Mouse (Mus musculus) small intestine, adult 2 months (tissue): Measurements from ENCODE around the gene Galk1.

ENCODE experiments used
- CTCF ChIP-seq: fragments of 200-500 bp; IDR thresholded peaks from 2 replicates; pipeline ENCODE4 v1.5.1; 2012; ENCODE audit warnings: low read depth, mild to moderate bottlenecking, control low read depth, inconsistent platforms, low read length, moderate library complexity, mixed read lengths; ENCODE audit not compliant: insufficient replicate concordance, insufficient read length; ENCODE audit errors: extremely low read depth
- POLR2A ChIP-seq: fragments of 200-500 bp; IDR thresholded peaks from 2 replicates; pipeline ENCODE4 v1.6.1; 2012; ENCODE audit warnings: low read depth, mild to moderate bottlenecking, control low read depth, inconsistent platforms, low read length, moderate library complexity

GRCm38 (mm10) chr11:116018106-116018505, 5.6 kb upstream of the Galk1 start:
- TF ChIP-seq POLR2A (no peak), CTCF (peak; percentile 72)
